Mouse (Mus musculus): ENCODE data around the gene Man1a. TPM values are rescaled to one million over a fixed set of nuclear protein-coding genes. Genes with fewer than 3 reads are reported as not detected.

The Man1a gene
- polyA plus RNA-seq, 1 experiment from 2014 or later = 5.9 TPM

GRCm38 (mm10) chr10:54037348-54038010 lies 38.9 kb downstream of the Man1a start:
- H3K9me3 ChIP-seq = no peaks in the 10 kb centered on the region
- WGBS = 87% methylated on average over 10 of the region's 10 CpGs
- no peak for ATAC-seq (ENCODE audit: insufficient number of reproducible peaks, insufficient read depth, low FRiP score, low TSS enrichment)

GRCm38 (mm10) chr10:54035586-54035985 lies 40.8 kb downstream of the Man1a start:
- WGBS = 95% methylated on average over 1 of the region's 1 CpGs
- Histone ChIP-seq H3K27me3 (no peaks in the 10 kb centered on the region), H3K4me1 (no peaks in the 10 kb centered on the region), H3K36me3 (no peaks in the 10 kb centered on the region), H3K9ac (no peak overlapping the region), H3K4me2 (replicated peaks) (no peak overlapping the region), H3K27ac (no peak overlapping the region), H3K4me3 (no peak overlapping the region), H3K9me3 (no peaks in the 10 kb centered on the region)
- ATAC-seq (ENCODE audit: insufficient number of reproducible peaks, insufficient read depth, low FRiP score, low TSS enrichment) = no peak

More at GRCm38 (mm10) chr10:54037348-54038010, 38.9 kb downstream of the Man1a start:
- H3K4me3 ChIP-seq = no peak overlapping the region
- no peak overlapping the region for H3K27ac ChIP-seq
- no peak overlapping the region for H3K9ac ChIP-seq
- no peak overlapping the region for H3K4me2 ChIP-seq (replicated peaks)
- H3K4me1 ChIP-seq = no peaks in the 10 kb centered on the region
- no peaks in the 10 kb centered on the region for H3K36me3 ChIP-seq
- H3K27me3 ChIP-seq = no peaks in the 10 kb centered on the region

- no peak overlapping the region for H3K4me3 ChIP-seq
- H3K36me3 ChIP-seq = no peaks in the 10 kb centered on the region
- no peaks in the 10 kb centered on the region for H3K27me3 ChIP-seq
- no peak overlapping the region for H3K4me2 ChIP-seq (replicated peaks)
- H3K9ac ChIP-seq = no peak overlapping the region
- ATAC-seq (ENCODE audit: insufficient number of reproducible peaks, insufficient read depth, low FRiP score, low TSS enrichment) = no peak
- WGBS = 87% methylated on average over 2 of the region's 2 CpGs
- H3K4me1 ChIP-seq = no peaks in the 10 kb centered on the region
- H3K9me3 ChIP-seq = no peaks in the 10 kb centered on the region
- no peak overlapping the region for H3K27ac ChIP-seq
Observed at GRCm38 (mm10) chr10:54034779-54035178, 41.6 kb downstream of the Man1a start.

GRCm38 (mm10) chr10:54032316-54033092 lies 43.9 kb downstream of the Man1a start:
- H3K4me1 ChIP-seq = no peaks in the 10 kb centered on the region
- no peak overlapping the region for H3K4me3 ChIP-seq
- no peak overlapping the region for H3K9ac ChIP-seq
- no peaks in the 10 kb centered on the region for H3K36me3 ChIP-seq
- no peak overlapping the region for H3K4me2 ChIP-seq (replicated peaks)
- 86% methylated on average over 9 of the region's 9 CpGs for WGBS
- H3K27ac ChIP-seq = no peak overlapping the region
- H3K27me3 ChIP-seq = no peaks in the 10 kb centered on the region
- ATAC-seq (ENCODE audit: insufficient number of reproducible peaks, insufficient read depth, low FRiP score, low TSS enrichment) = no peak
- no peaks in the 10 kb centered on the region for H3K9me3 ChIP-seq

GRCm38 (mm10) chr10:54028866-54029265 lies 47.5 kb downstream of the Man1a start:
- Histone ChIP-seq H3K27me3 (no peaks in the 10 kb centered on the region), H3K4me2 (replicated peaks) (no peak overlapping the region), H3K36me3 (no peaks in the 10 kb centered on the region), H3K27ac (no peak overlapping the region), H3K4me1 (no peaks in the 10 kb centered on the region), H3K4me3 (no peak overlapping the region), H3K9ac (no peak overlapping the region), H3K9me3 (no peaks in the 10 kb centered on the region)
- no peak for ATAC-seq (ENCODE audit: insufficient number of reproducible peaks, insufficient read depth, low FRiP score, low TSS enrichment)
- 93% methylated on average over 4 of the region's 4 CpGs for WGBS

GRCm38 (mm10) chr10:54026738-54027427 lies 49.5 kb downstream of the Man1a start:
- Histone ChIP-seq H3K9me3 (no peaks in the 10 kb centered on the region), H3K27ac (no peak overlapping the region), H3K9ac (no peak overlapping the region), H3K4me1 (no peaks in the 10 kb centered on the region), H3K36me3 (no peaks in the 10 kb centered on the region), H3K4me3 (no peak overlapping the region), H3K27me3 (no peaks in the 10 kb centered on the region), H3K4me2 (replicated peaks) (no peak overlapping the region)
- no peak for ATAC-seq (ENCODE audit: insufficient number of reproducible peaks, insufficient read depth, low FRiP score, low TSS enrichment)
- WGBS = 91% methylated on average over 5 of the region's 5 CpGs

GRCm38 (mm10) chr10:54026101-54026500 lies 50.3 kb downstream of the Man1a start:
- Histone ChIP-seq H3K4me1 (no peaks in the 10 kb centered on the region), H3K9me3 (no peaks in the 10 kb centered on the region), H3K4me2 (replicated peaks) (no peak overlapping the region), H3K4me3 (no peak overlapping the region), H3K9ac (no peak overlapping the region), H3K36me3 (no peaks in the 10 kb centered on the region), H3K27ac (no peak overlapping the region), H3K27me3 (no peaks in the 10 kb centered on the region)
- no peak for ATAC-seq (ENCODE audit: insufficient number of reproducible peaks, insufficient read depth, low FRiP score, low TSS enrichment)
- WGBS = 88% methylated on average over 4 of the region's 4 CpGs

- ATAC-seq (ENCODE audit: insufficient number of reproducible peaks, insufficient read depth, low FRiP score, low TSS enrichment) = no peak
- no peaks in the 10 kb centered on the region for H3K9me3 ChIP-seq
- no peak overlapping the region for H3K27ac ChIP-seq
- no peak overlapping the region for H3K4me3 ChIP-seq
- no peak overlapping the region for H3K4me2 ChIP-seq (replicated peaks)
- H3K36me3 ChIP-seq = no peaks in the 10 kb centered on the region
- no peaks in the 10 kb centered on the region for H3K4me1 ChIP-seq
- no peaks in the 10 kb centered on the region for H3K27me3 ChIP-seq
- WGBS = 62% methylated on average over 5 of the region's 5 CpGs
- no peak overlapping the region for H3K9ac ChIP-seq
Observed at GRCm38 (mm10) chr10:54017904-54018454, 58.4 kb downstream of the Man1a start.

GRCm38 (mm10) chr10:54014116-54014758 lies 62.2 kb downstream of the Man1a start:
- H3K36me3 ChIP-seq = no peaks in the 10 kb centered on the region
- H3K4me2 ChIP-seq (replicated peaks) = no peak overlapping the region
- H3K9me3 ChIP-seq = no peaks in the 10 kb centered on the region
- ATAC-seq (ENCODE audit: insufficient number of reproducible peaks, insufficient read depth, low FRiP score, low TSS enrichment) = no peak
- no peaks in the 10 kb centered on the region for H3K4me1 ChIP-seq
- H3K27me3 ChIP-seq = no peaks in the 10 kb centered on the region
- 80% methylated on average over 15 of the region's 15 CpGs for WGBS
- H3K27ac ChIP-seq = no peak overlapping the region
- no peak overlapping the region for H3K9ac ChIP-seq
- no peak overlapping the region for H3K4me3 ChIP-seq

GRCm38 (mm10) chr10:54013143-54013791 lies 63.1 kb downstream of the Man1a start:
- Histone ChIP-seq H3K4me2 (replicated peaks) (no peak overlapping the region), H3K9ac (no peak overlapping the region), H3K36me3 (no peaks in the 10 kb centered on the region), H3K4me1 (no peaks in the 10 kb centered on the region), H3K27ac (no peak overlapping the region), H3K27me3 (no peaks in the 10 kb centered on the region), H3K4me3 (no peak overlapping the region), H3K9me3 (no peaks in the 10 kb centered on the region)
- ATAC-seq (ENCODE audit: insufficient number of reproducible peaks, insufficient read depth, low FRiP score, low TSS enrichment) = no peak
- 82% methylated on average over 11 of the region's 11 CpGs for WGBS

GRCm38 (mm10) chr10:54009154-54009553 lies 67.3 kb downstream of the Man1a start:
- H3K4me1 ChIP-seq = no peaks in the 10 kb centered on the region
- H3K36me3 ChIP-seq = no peaks in the 10 kb centered on the region
- H3K4me3 ChIP-seq = no peak overlapping the region
- no peak for ATAC-seq (ENCODE audit: insufficient number of reproducible peaks, insufficient read depth, low FRiP score, low TSS enrichment)
- 82% methylated on average over 6 of the region's 6 CpGs for WGBS
- no peaks in the 10 kb centered on the region for H3K27me3 ChIP-seq
- H3K4me2 ChIP-seq (replicated peaks) = no peak overlapping the region
- H3K27ac ChIP-seq = no peak overlapping the region
- H3K9me3 ChIP-seq = no peaks in the 10 kb centered on the region
- H3K9ac ChIP-seq = no peak overlapping the region
